Mouse (Mus musculus) heart, adult 2 months (tissue): ENCODE data around the gene Rnf10.

Experiments used
- CTCF ChIP-seq: fragments of 200-600 bp; IDR thresholded peaks from 2 replicates; pipeline ENCODE4 v1.8.1; 2022; ENCODE audit warnings: antibody characterized with exemption, mild to moderate bottlenecking, moderate library complexity
- POLR2A ChIP-seq: fragments of 200-500 bp; IDR thresholded peaks from 2 replicates; pipeline ENCODE4 v1.6.1; 2011; ENCODE audit warnings: mild to moderate bottlenecking, low read depth, low read length, control low read depth; ENCODE audit not compliant: insufficient read depth

GRCm38 (mm10) chr5:115232516-115232915, 40.2 kb downstream of the Rnf10 start:
- no peak for TF ChIP-seq POLR2A
- TF ChIP-seq CTCF, result no peak
